Mouse (Mus musculus): ENCODE data around the gene Ankrd23.

- TF ChIP-seq CTCF (IDR thresholded peaks at IDR 0.05; ENCODE audit: extremely low read depth, insufficient read length, insufficient replicate concordance, low read depth, low read length) (no peak), POLR2A (IDR thresholded peaks at IDR 0.05; ENCODE audit: low read depth, low read length) (no peak)
Observed at GRCm38 (mm10) chr1:36572709-36573108, 36.0 kb upstream of the Ankrd23 start.
